Mouse (Mus musculus) heart, adult 10 weeks (tissue): ENCODE results near the gene Gabre. TPM values are rescaled to one million over a fixed set of nuclear protein-coding genes. Genes with fewer than 3 reads are reported as not detected.

Source experiments
- polyA plus RNA-seq: library from polyadenylated mRNA; stranded (reverse); fragments of 350-450 nt; fragmentation: Illumina TruSeq; extraction: RNeasy Lipid Tissue Mini Kit (QIAGEN cat#74804); gene quantifications from one replicate; pipeline ENCODE4 v1.2.3, GENCODE M21; 2014; ENCODE audit warnings: low read depth, low replicate concordance

Gene Gabre
- 1.4 TPM for polyA plus RNA-seq

GRCm38 (mm10) chrX:72274659-72275371 lies at the start of gene Gabre:
TSS of gene Gabre (minus strand) at chrX:72274803.

DNA sequence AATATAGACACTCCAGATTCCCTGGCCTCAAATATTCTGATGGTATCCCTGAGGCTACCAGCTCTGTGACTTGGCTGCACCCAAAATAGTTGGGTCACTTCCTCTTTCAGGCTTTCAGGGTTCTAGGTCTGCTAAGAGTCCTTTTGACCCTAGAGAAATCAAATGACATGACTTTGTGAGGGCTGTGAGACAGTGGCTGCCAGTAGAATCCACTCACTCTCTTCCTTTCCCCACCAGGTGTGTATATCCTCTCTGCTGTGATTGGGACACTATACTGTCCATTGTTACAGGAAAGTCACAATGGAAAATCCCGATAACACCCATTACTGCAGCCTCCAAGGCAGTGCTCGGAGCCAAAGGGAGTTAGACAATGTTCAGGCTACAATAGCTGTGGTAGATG lies 52.9 kb downstream of the Gabre start, which contains the start of gene Magea4:
Gene Magea4 (plus strand): TSS at position 301 of the 400 bp plus-strand sequence.

Other genes starting within 250 kb of the Gabre start
- not detected for gene Magea4, start 52.8 kb downstream of the Gabre start, polyA plus RNA-seq
- not detected for gene Magea10, start 112.1 kb upstream of the Gabre start, polyA plus RNA-seq